Mouse (Mus musculus) spleen, adult 2 months (tissue): Measurements from ENCODE around the gene Des. TPM values are rescaled to one million over a fixed set of nuclear protein-coding genes. Genes with fewer than 3 reads are reported as not detected.

ENCODE experiments used
- DNase-seq, 2 experiments: peaks; one replicate each; pipeline versions ENCODE4 v3.0.0 to v3.0.0-alpha.2; 2012 to 2021; ENCODE audit warnings: low spot score in 2 of 2, low read depth in 1 of 2
- H3K27ac ChIP-seq: fragments of 200-500 bp; 2 replicates; pipeline ENCODE4 v1.5.1; 2012; ENCODE audit warnings: low read length, inconsistent platforms; ENCODE audit not compliant: insufficient read depth
- H3K27me3 ChIP-seq: fragments of 200-500 bp; 2 replicates; pipeline ENCODE4 v1.6.1; 2012; ENCODE audit warnings: mild to moderate bottlenecking, moderate library complexity, low read length, inconsistent platforms; ENCODE audit not compliant: control insufficient read depth, insufficient read depth
- H3K36me3 ChIP-seq: fragments of 200-500 bp; 2 replicates; pipeline ENCODE4 v1.6.1; 2012; ENCODE audit warnings: mild to moderate bottlenecking, low read length, inconsistent platforms; ENCODE audit not compliant: control insufficient read depth, insufficient read depth
- H3K4me1 ChIP-seq: fragments of 200-500 bp; 2 replicates; pipeline ENCODE4 v1.6.1; 2011; ENCODE audit warnings: inconsistent platforms; ENCODE audit not compliant: control insufficient read depth, insufficient read depth, insufficient read length
- H3K4me3 ChIP-seq: fragments of 200-500 bp; 2 replicates; pipeline ENCODE4 v1.5.1; 2011; ENCODE audit warnings: mild to moderate bottlenecking, inconsistent platforms; ENCODE audit not compliant: insufficient read depth, insufficient read length; ENCODE audit errors: extremely low read depth
- CTCF ChIP-seq: fragments of 200-500 bp; IDR thresholded peaks from 2 replicates; pipeline ENCODE4 v1.5.1; 2011; ENCODE audit warnings: mild to moderate bottlenecking, inconsistent platforms; ENCODE audit not compliant: insufficient read depth, insufficient read length, insufficient replicate concordance; ENCODE audit errors: extremely low read depth
- POLR2A ChIP-seq: fragments of 200-500 bp; IDR thresholded peaks from 2 replicates; pipeline ENCODE4 v1.6.1; 2011; ENCODE audit warnings: low read depth, low read length, inconsistent platforms
- WGBS: fragments of 180-500 bp; shearing (Covaris S2); methylation state at CpG from one replicate; pipeline ENCODE4 v1.1.7; 2018; 5-methylcytosine and 5-hydroxymethylcytosine counted together
- polyA plus RNA-seq: library from polyadenylated mRNA; depleted of rRNA; stranded (reverse); fragments of >200 nt; gene quantifications from 2 replicates; pipeline ENCODE4 v1.2.3, GENCODE M21; 2012; rRNA removed

Des gene
- polyA plus RNA-seq, result 40.5 and 49.3 TPM in 2 replicates

DNA sequence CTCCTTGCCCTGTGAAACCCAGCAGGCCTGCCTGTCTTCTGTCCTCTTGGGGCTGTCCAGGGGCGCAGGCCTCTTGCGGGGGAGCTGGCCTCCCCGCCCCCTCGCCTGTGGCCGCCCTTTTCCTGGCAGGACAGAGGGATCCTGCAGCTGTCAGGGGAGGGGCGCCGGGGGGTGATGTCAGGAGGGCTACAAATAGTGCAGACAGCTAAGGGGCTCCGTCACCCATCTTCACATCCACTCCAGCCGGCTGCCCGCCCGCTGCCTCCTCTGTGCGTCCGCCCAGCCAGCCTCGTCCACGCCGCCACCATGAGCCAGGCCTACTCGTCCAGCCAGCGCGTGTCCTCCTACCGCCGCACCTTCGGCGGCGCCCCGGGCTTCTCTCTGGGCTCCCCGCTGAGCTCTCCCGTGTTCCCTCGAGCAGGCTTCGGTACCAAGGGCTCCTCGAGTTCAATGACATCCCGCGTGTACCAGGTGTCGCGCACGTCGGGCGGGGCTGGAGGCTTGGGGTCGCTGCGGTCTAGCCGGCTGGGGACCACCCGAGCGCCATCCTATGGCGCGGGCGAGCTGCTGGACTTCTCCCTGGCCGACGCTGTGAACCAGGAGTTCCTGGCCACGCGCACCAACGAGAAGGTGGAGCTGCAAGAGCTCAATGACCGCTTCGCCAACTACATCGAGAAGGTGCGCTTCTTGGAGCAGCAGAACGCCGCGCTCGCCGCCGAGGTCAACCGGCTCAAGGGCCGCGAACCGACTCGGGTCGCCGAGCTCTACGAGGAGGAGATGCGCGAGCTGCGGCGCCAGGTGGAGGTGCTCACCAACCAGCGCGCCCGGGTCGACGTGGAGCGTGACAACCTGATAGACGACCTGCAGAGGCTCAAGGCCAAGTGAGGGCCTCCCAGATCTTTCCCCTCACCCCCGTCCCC, at the start of gene Des:
Gene Des, plus strand, starts transcription at position 218 of the 920 bp plus-strand sequence.
- H3K27me3 ChIP-seq, result peaks cover 7% of the 10 kb centered on the region
- H3K4me1 ChIP-seq, result no peaks in the 10 kb centered on the region
- no peak for TF ChIP-seq CTCF
- no peak for TF ChIP-seq POLR2A
- DNase-seq, result peak in 1 of 2 experiments; percentile 17
- peak within 1 kb of the TSS; percentile 47 for H3K27ac ChIP-seq
- peak within 1 kb of the TSS; percentile 34; the same call in 1 of the 2 replicates for H3K4me3 ChIP-seq
- no peaks in the 10 kb centered on the region for H3K36me3 ChIP-seq
- 10% methylated on average over 79 of the region's 80 CpGs for WGBS

DNA sequence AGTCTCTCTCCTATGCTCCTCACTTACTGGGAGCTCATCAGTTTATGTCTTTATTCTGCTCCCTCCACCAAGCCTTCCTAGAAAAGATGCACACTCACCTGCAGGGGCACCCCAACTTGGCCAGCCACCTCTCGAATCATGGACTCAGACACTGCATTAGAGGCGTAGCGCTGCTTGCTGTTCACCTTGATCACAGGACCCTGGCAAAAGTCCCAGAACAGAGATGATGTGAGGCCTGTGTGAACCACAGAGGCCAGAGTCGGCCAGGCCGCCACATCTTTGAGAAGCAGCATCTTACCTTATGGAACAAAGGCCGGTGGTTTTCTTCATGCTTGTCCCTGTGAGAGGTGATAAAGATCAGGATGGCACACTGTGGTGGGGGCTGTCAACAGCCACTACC, 48.4 kb upstream of the Des start:
- no peak overlapping the region for H3K4me3 ChIP-seq
- H3K27me3 ChIP-seq, result no peaks in the 10 kb centered on the region
- 98% methylated on average over 6 of the region's 6 CpGs for WGBS
- no peak for DNase-seq
- TF ChIP-seq CTCF, result no peak
- no peak for TF ChIP-seq POLR2A
- peaks cover 6% of the 10 kb centered on the region; the same call in 1 of the 2 replicates for H3K4me1 ChIP-seq
- H3K36me3 ChIP-seq, result peaks cover 36% of the 10 kb centered on the region
- no peak overlapping the region for H3K27ac ChIP-seq

- no peak overlapping the region for H3K4me3 ChIP-seq
- TF ChIP-seq POLR2A (no peak), CTCF (no peak)
- H3K36me3 ChIP-seq, result peaks cover 22% of the 10 kb centered on the region
- peaks cover 8% of the 10 kb centered on the region; the same call in 1 of the 2 replicates for H3K4me1 ChIP-seq
- H3K27me3 ChIP-seq, result no peaks in the 10 kb centered on the region
- no peak overlapping the region for H3K27ac ChIP-seq
- no peak for DNase-seq
- WGBS, result 89% methylated on average over 6 of the region's 6 CpGs
Measured at GRCm38 (mm10) chr1:75315011-75315410, 45.1 kb upstream of the Des start.

- H3K27me3 ChIP-seq, result no peaks in the 10 kb centered on the region
- no peak overlapping the region for H3K27ac ChIP-seq
- TF ChIP-seq CTCF (no peak), POLR2A (no peak)
- H3K4me3 ChIP-seq, result peak overlapping the region; percentile 68; the same call in 1 of the 2 replicates
- peaks cover 20% of the 10 kb centered on the region for H3K36me3 ChIP-seq
- 92% methylated on average over 29 of the region's 29 CpGs for WGBS
- DNase-seq, result no peak
- peaks cover 8% of the 10 kb centered on the region; the same call in 1 of the 2 replicates for H3K4me1 ChIP-seq
Measured at GRCm38 (mm10) chr1:75315456-75316365, 44.4 kb upstream of the Des start.

DNA sequence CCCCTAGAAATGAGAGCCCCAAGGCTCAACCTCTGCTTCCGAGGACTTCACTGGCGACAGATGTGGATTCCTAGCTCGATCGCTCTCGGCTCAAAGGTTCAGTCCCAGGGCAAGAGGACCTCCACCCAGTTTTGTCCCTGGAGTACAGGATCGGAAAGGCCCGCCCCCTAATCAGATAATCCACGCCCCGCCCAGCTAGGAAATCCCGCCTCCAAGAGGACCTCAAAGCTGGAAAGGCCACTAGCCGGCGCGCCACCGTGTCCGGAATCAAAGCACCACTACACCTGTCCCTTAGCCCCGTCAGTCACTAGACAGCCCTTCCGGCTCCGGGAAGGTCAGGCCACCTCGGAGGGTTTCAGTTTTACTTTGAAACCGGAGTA, 43.3 kb upstream of the Des start:
- Histone ChIP-seq H3K4me3 (peak overlapping the region; percentile 68), H3K4me1 (peaks cover 8% of the 10 kb centered on the region; the same call in 1 of the 2 replicates), H3K36me3 (peaks cover 9% of the 10 kb centered on the region), H3K27me3 (0 out of 2 replicates have a peak, but pooled peaks cover 1% of the 10 kb centered on the region), H3K27ac (peak overlapping the region; percentile 86)
- TF ChIP-seq POLR2A (no peak), CTCF (no peak)
- DNase-seq, result peak in 1 of 2 experiments; percentile 68
- WGBS, result under 1% methylated on average over 20 of the region's 20 CpGs
